Mouse (Mus musculus): Measurements from ENCODE around the gene Hoxc13. TPM values are rescaled to one million over a fixed set of nuclear protein-coding genes. Genes with fewer than 3 reads are reported as not detected.
A peak's percentile ranks its signal among the peaks of the same experiment; 100 is the strongest.

Gene Hoxc13
- polyA plus RNA-seq, 1 experiment from 2014 or later: 4.9 TPM

- ATAC-seq (ENCODE audit: low read depth): peak; percentile 35
- peak overlapping the region; percentile 54; the same call in 1 of the 2 replicates for H3K9ac ChIP-seq
- under 1% methylated on average over 34 of the region's 34 CpGs for WGBS
- H3K4me1 ChIP-seq (replicated peaks): peaks cover 16% of the 10 kb centered on the region
- H3K36me3 ChIP-seq: no peaks in the 10 kb centered on the region
- H3K4me3 ChIP-seq: peak overlapping the region; percentile 31; the same call in 1 of the 2 replicates
- peaks cover 98% of the 10 kb centered on the region for H3K27me3 ChIP-seq
- peak overlapping the region; percentile 56; the same call in 1 of the 2 replicates for H3K27ac ChIP-seq (replicated peaks)
- peak overlapping the region; percentile 39 for H3K4me2 ChIP-seq
- H3K9me3 ChIP-seq: no peaks in the 10 kb centered on the region
Observed at GRCm38 (mm10) chr15:102939256-102940155, 18.6 kb downstream of the Hoxc13 start.

GRCm38 (mm10) chr15:102942739-102943467, 22.0 kb downstream of the Hoxc13 start:
- peak overlapping the region; percentile 67 for H3K9ac ChIP-seq
- no peaks in the 10 kb centered on the region for H3K36me3 ChIP-seq
- peak; percentile 41; the same call in 1 of the 2 replicates for ATAC-seq (ENCODE audit: low read depth)
- H3K9me3 ChIP-seq: no peaks in the 10 kb centered on the region
- peaks cover 98% of the 10 kb centered on the region for H3K27me3 ChIP-seq
- H3K4me1 ChIP-seq (replicated peaks): peaks cover 16% of the 10 kb centered on the region
- H3K4me3 ChIP-seq: peak overlapping the region; percentile 33
- peak overlapping the region; percentile 79 for H3K27ac ChIP-seq (replicated peaks)
- WGBS: under 1% methylated on average over 49 of the region's 53 CpGs
- peak overlapping the region; percentile 49 for H3K4me2 ChIP-seq

- H3K4me2 ChIP-seq: peak overlapping the region; percentile 49
- peaks cover 98% of the 10 kb centered on the region for H3K27me3 ChIP-seq
- no peaks in the 10 kb centered on the region for H3K36me3 ChIP-seq
- ATAC-seq (ENCODE audit: low read depth): no peak
- H3K4me3 ChIP-seq: peak overlapping the region; percentile 33
- H3K27ac ChIP-seq (replicated peaks): peak overlapping the region; percentile 79; the same call in 1 of the 2 replicates
- H3K9ac ChIP-seq: peak overlapping the region; percentile 67
- 1% methylated on average over 5 of the region's 5 CpGs for WGBS
- no peaks in the 10 kb centered on the region for H3K9me3 ChIP-seq
- H3K4me1 ChIP-seq (replicated peaks): peaks cover 16% of the 10 kb centered on the region
Observed at GRCm38 (mm10) chr15:102943468-102943813, 22.5 kb downstream of the Hoxc13 start.

DNA sequence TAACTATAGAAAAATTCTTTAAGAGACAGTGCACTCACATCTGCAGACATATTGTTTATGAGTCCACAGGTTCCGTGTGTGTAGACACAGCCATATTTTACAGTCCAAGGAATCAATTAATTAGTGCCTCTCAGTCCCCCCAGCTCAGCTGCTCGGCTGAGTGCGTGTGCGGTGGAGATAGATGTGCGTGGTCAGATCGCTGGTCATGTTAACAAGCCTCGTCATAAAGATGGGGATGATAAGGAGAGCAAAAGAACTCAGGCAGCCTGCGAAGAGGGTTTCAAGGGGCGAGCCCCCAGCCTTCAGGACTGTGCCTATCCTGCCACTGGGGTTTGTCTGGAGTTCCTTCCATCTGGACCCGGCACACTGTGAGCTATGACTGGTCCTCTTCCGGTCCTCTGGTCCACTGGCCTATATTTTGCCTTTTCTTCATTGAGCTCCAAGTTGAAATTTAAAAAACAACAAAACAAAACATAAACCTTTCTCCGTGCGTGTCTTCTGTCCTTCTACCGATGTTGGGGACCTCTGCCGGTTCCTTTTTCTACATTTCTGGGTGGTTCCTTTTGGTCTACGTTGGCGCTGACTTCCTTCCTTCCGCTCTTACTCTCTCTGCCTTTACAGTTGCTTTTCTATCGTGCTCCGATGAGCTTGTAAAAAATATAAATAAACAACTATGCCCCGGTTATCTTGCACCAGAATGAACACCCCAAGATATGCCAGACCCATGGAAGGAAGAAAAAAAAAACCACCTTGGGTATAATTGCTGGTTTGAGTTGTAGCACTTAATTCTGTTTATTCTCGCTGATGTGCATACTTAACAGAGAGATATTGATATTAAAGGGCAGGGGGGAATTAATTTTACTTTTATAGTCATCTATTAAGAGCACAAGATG, 24.5 kb downstream of the Hoxc13 start:
- H3K4me2 ChIP-seq: peak overlapping the region; percentile 49
- peaks cover 7% of the 10 kb centered on the region for H3K4me1 ChIP-seq (replicated peaks)
- peak overlapping the region; percentile 44; the same call in 1 of the 2 replicates for H3K9ac ChIP-seq
- H3K9me3 ChIP-seq: no peaks in the 10 kb centered on the region
- ATAC-seq (ENCODE audit: low read depth): no peak
- H3K36me3 ChIP-seq: no peaks in the 10 kb centered on the region
- H3K4me3 ChIP-seq: peak overlapping the region; percentile 29; the same call in 1 of the 2 replicates
- no peak overlapping the region; the same call in 1 of the 2 replicates for H3K27ac ChIP-seq (replicated peaks)
- 8% methylated on average over 22 of the region's 22 CpGs for WGBS
- H3K27me3 ChIP-seq: peaks cover 96% of the 10 kb centered on the region

- Histone ChIP-seq H3K4me2 (peak overlapping the region; percentile 49), H3K9me3 (no peaks in the 10 kb centered on the region), H3K9ac (peak overlapping the region; percentile 64), H3K4me3 (peak overlapping the region; percentile 29), H3K4me1 (replicated peaks) (peaks cover 7% of the 10 kb centered on the region), H3K36me3 (no peaks in the 10 kb centered on the region), H3K27ac (replicated peaks) (peak overlapping the region; percentile 71), H3K27me3 (peaks cover 96% of the 10 kb centered on the region)
- 3% methylated on average over 9 of the region's 9 CpGs for WGBS
- no peak for ATAC-seq (ENCODE audit: low read depth)
Observed at GRCm38 (mm10) chr15:102947276-102947675, 26.4 kb downstream of the Hoxc13 start.

DNA sequence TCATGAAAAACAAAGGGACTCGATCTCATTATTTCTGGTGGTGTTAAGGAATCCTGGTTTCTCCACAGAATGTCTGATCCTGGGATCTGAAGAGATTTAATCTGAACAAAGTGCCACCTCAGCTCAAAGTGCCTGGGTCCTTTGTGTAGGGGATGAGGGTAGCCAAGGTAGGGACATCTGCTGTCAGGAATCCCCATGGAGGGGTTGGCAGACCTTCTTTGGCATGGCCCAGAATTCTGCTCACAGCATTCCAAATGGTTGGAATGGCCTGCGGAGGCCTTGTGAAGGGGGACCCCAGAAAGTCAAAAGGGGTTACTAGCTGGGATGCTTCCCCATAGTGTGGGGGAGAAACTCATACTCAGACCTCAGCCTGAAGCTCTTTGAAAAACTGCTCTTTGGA, 27.9 kb downstream of the Hoxc13 start:
- peak overlapping the region; percentile 29; the same call in 1 of the 2 replicates for H3K4me3 ChIP-seq
- H3K9me3 ChIP-seq: no peaks in the 10 kb centered on the region
- no peaks in the 10 kb centered on the region for H3K36me3 ChIP-seq
- 0 out of 2 replicates have a peak overlapping the region, but pooled peaks have one; percentile 49 for H3K27ac ChIP-seq (replicated peaks)
- no peaks in the 10 kb centered on the region for H3K4me1 ChIP-seq (replicated peaks)
- ATAC-seq (ENCODE audit: low read depth): no peak
- 13% methylated on average over 2 of the region's 2 CpGs for WGBS
- H3K27me3 ChIP-seq: peaks cover 99% of the 10 kb centered on the region
- H3K9ac ChIP-seq: peak overlapping the region; percentile 64
- H3K4me2 ChIP-seq: peak overlapping the region; percentile 49

GRCm38 (mm10) chr15:102949696-102950095, 28.8 kb downstream of the Hoxc13 start:
- no peaks in the 10 kb centered on the region for H3K9me3 ChIP-seq
- peak overlapping the region; percentile 29 for H3K4me3 ChIP-seq
- no peak for ATAC-seq (ENCODE audit: low read depth)
- WGBS: under 1% methylated on average over 20 of the region's 20 CpGs
- H3K4me2 ChIP-seq: peak overlapping the region; percentile 49
- H3K27ac ChIP-seq (replicated peaks): peak overlapping the region; percentile 63; the same call in 1 of the 2 replicates
- H3K4me1 ChIP-seq (replicated peaks): no peaks in the 10 kb centered on the region
- peak overlapping the region; percentile 64 for H3K9ac ChIP-seq
- H3K36me3 ChIP-seq: no peaks in the 10 kb centered on the region
- peaks cover 99% of the 10 kb centered on the region for H3K27me3 ChIP-seq

DNA sequence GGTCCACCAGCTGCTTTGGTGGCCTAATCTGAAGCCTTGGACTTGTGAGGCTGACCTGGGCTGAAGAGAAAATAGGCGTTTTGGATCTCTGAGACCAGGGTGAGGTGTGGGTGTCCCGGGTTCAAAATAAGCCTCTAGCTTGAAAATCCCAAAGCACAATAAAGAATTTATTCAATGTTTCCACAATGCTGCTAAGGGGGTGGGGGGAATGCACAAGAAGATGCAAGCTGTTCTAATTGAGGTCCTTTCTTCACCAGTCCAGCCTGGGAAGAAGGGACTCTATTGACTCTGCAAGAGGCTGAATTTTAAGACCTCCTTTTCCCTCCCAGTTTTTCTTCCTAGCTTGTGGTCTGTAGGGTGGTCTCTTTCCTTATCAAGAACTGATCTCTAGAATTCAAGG, 30.0 kb downstream of the Hoxc13 start:
- no peak for ATAC-seq (ENCODE audit: low read depth)
- no peaks in the 10 kb centered on the region for H3K9me3 ChIP-seq
- peak overlapping the region; percentile 39 for H3K27ac ChIP-seq (replicated peaks)
- no peaks in the 10 kb centered on the region for H3K4me1 ChIP-seq (replicated peaks)
- H3K36me3 ChIP-seq: no peaks in the 10 kb centered on the region
- H3K9ac ChIP-seq: peak overlapping the region; percentile 64
- WGBS: 10% methylated on average over 2 of the region's 2 CpGs
- peak overlapping the region; percentile 46 for H3K4me2 ChIP-seq
- H3K4me3 ChIP-seq: peak overlapping the region; percentile 28
- H3K27me3 ChIP-seq: peaks cover 99% of the 10 kb centered on the region

DNA sequence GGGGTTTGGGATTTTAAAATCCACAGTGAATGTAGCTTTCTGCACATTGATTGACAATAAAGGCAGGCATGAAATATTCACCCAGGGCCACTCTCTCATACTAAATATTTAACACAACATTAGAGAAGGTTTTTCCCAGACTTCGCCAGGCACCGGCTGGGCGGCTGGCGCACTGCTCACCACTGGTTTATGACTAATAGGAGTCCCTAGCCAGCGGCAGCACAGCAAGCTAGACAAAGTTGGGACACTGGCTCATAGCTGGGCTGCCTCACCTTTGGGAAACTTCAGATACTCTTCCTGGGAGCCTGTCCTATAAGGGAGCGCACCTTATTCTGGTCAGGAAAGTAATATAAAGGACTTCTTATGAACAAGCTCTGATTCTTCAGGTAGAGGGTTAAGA, 32.7 kb downstream of the Hoxc13 start:
- H3K4me2 ChIP-seq: peak overlapping the region; percentile 46
- peak overlapping the region; percentile 68; the same call in 1 of the 2 replicates for H3K9ac ChIP-seq
- no peaks in the 10 kb centered on the region for H3K9me3 ChIP-seq
- H3K36me3 ChIP-seq: no peaks in the 10 kb centered on the region
- H3K4me1 ChIP-seq (replicated peaks): no peaks in the 10 kb centered on the region
- WGBS: 3% methylated on average over 6 of the region's 6 CpGs
- peaks cover 99% of the 10 kb centered on the region for H3K27me3 ChIP-seq
- no peak for ATAC-seq (ENCODE audit: low read depth)
- H3K4me3 ChIP-seq: peak overlapping the region; percentile 39
- H3K27ac ChIP-seq (replicated peaks): peak overlapping the region; percentile 38; the same call in 1 of the 2 replicates

GRCm38 (mm10) chr15:102954192-102955006, 33.5 kb downstream of the Hoxc13 start, which contains the start of gene Hoxc11:
Gene Hoxc11 (plus strand): TSS chr15:102954427.
- H3K4me3 ChIP-seq: peak within 1 kb of the TSS; percentile 39

More at GRCm38 (mm10) chr15:102954192-102955006, 33.5 kb downstream of the Hoxc13 start, which contains the start of gene Hoxc11:
- Histone ChIP-seq H3K36me3 (no peaks in the 10 kb centered on the region), H3K27me3 (peaks cover 97% of the 10 kb centered on the region), H3K9me3 (no peaks in the 10 kb centered on the region), H3K9ac (peak within 1 kb of the TSS; percentile 68), H3K27ac (replicated peaks) (peak within 1 kb of the TSS; percentile 59), H3K4me1 (replicated peaks) (no peaks in the 10 kb centered on the region), H3K4me2 (peak within 1 kb of the TSS; percentile 46)
- no peak for ATAC-seq (ENCODE audit: low read depth)
- WGBS: under 1% methylated on average over 57 of the region's 57 CpGs
